Mouse (Mus musculus) liver, postnatal 0 days (tissue): ENCODE measurements around the gene Olfr373.
"Not testable (repeated sequence)": the region's sequence is repeated elsewhere in the genome, so short reads cannot be mapped to it uniquely, and the experiment has no call there.

Source experiments
- CTCF ChIP-seq: sonication (generic); IDR thresholded peaks from 2 replicates; pipeline ENCODE4 v1.5.1; 2016; ENCODE audit warnings: antibody characterized with exemption, low read depth
- EP300 ChIP-seq: IDR thresholded peaks from 2 replicates; pipeline ENCODE4 v1.6.1; 2016; ENCODE audit warnings: antibody characterized with exemption, low read depth, mild to moderate bottlenecking

DNA sequence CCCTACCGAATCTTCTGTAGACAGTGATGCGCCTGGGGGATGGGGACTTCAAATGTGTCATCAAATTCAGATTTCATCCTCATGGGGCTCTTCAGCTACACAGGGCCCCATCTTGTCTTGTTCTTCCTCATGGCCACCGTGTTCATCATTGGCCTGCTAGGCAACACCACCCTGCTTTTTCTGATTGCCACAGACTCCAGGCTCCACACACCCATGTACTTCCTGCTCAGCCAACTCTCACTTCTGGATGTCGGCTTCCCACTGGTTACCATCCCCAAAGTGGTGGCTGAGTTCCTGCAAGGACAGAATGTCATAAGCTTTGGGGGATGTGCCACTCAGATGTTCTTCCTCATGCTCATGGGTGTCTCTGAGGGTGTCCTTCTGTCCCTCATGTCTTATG lies 25.3 kb upstream of the Olfr373 start:
- not testable (repeated sequence) for TF ChIP-seq CTCF, EP300
